Mouse (Mus musculus) sigmoid colon, adult 10 weeks (tissue): ENCODE measurements around the gene Mfsd9. TPM values are rescaled to one million over a fixed set of nuclear protein-coding genes. Genes with fewer than 3 reads are reported as not detected.

Experiments used
- polyA plus RNA-seq: library from polyadenylated mRNA; stranded (reverse); fragments of 350-450 nt; fragmentation: Illumina TruSeq; extraction: RNeasy Lipid Tissue Mini Kit (QIAGEN cat#74804); gene quantifications from one replicate; pipeline ENCODE4 v1.2.3, GENCODE M21; 2014; ENCODE audit warnings: low read depth, low replicate concordance

The Mfsd9 gene
- 23.0 TPM for polyA plus RNA-seq

DNA sequence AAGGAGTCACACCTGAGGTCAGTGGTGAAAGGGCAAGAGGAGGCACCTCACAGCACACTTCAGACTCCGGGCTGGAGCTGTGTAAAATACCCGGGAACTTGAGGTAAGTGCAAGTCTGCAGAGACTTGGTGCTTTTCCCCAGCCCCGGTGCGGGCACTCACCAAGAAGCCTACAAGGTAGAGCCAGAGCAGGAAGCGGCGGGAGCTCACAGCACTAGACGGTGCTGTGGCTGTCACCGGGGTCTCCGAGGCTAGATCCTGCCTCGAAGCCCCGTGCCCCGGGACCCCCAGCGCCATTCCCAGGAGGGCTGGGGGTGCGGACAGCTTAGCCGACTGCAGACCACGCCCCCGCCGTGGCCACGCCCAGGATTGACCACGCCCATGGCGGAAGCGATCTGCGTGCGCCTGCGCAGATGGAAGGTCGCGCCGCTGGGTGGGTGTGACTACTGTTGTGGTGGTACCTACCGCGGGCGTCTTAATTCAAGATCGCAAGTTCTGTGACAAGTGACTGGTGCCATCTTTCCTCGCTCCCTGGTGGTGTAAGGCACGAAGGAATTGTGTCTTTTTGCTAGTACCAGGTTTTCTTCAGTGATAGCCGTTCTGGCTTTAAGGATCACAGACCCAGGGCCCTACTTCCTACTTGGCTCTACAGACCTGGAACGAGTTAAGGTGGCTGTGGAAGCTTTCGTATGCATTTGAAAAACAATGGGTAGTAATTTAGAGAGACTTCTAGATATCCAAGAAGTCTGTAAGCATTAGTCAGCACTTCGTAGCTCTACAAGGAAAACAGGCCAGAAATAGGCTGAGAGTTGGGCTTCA lies at the start of gene Mfsd9:
Mfsd9 (minus strand) TSS at position 364 of the 818 bp plus-strand sequence.

DNA sequence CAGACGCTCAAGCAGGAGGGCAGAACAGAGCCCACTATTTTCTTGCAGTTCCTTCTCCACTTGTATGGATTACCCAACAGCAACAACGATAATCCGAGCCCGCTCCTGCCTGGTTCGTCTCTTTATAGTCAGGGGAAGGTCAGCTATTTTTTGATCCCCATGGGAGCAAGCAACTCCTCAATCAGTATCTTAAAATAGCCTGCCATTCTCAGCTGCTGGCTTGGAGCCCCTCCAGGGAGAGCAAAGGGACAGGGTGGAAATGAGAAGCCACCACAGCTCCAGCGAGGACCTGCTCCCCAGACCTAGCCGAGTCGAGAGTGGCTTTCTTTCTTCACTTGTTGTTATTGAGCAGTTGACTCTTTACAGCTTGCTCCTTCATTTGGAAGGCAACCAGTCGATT lies 14.9 kb upstream of the Mfsd9 start, which contains the start of gene Tmem182:
Tmem182 (plus strand) TSS at position 251 of the 400 bp plus-strand sequence.

Other genes starting within 250 kb of the Mfsd9 start
- gene Slc9a4, start 210.6 kb downstream of the Mfsd9 start, polyA plus RNA-seq = 0.19 TPM
- gene Slc9a2, start 110.1 kb downstream of the Mfsd9 start, polyA plus RNA-seq = 156 TPM
- 6.0 TPM for gene Tmem182, start 14.9 kb upstream of the Mfsd9 start, polyA plus RNA-seq